Mouse (Mus musculus) gastrocnemius, adult 2 months (tissue): Measurements from ENCODE around the gene Nphs1. TPM values are rescaled to one million over a fixed set of nuclear protein-coding genes. Genes with fewer than 3 reads are reported as not detected.

Source experiments
- DNase-seq: peaks from one replicate; pipeline ENCODE4 v3.0.0; 2022
- H3K27ac ChIP-seq: fragments of 200-600 bp; 2 replicates; pipeline ENCODE4 v1.8.1; 2022; ENCODE audit warnings: mild to moderate bottlenecking
- H3K4me3 ChIP-seq: fragments of 200-600 bp; 2 replicates; pipeline ENCODE4 v1.8.1; 2022; ENCODE audit warnings: mild to moderate bottlenecking, moderate library complexity
- CTCF ChIP-seq: fragments of 200-600 bp; IDR thresholded peaks from 2 replicates; pipeline ENCODE4 v1.8.1; 2022; ENCODE audit warnings: antibody characterized with exemption, mild to moderate bottlenecking, moderate library complexity
- intact Hi-C: fragments of 180-260 bp; cut with DNase I; formaldehyde crosslinking; loops from one replicate; pipeline ENCODE4 v1.15.1; 2025
- total RNA-seq, 2 experiments: library from RNA; stranded (reverse); gene quantifications; 2 replicates each; pipeline ENCODE4 v1.2.3; 2021

The Nphs1 gene
- total RNA-seq, 2 experiments from 2014 or later, result not detected

- intact Hi-C loops, result no loop called here
- TF ChIP-seq CTCF, result no peak
- H3K4me3 ChIP-seq, result no peak overlapping the region
- no peak for DNase-seq
- no peak overlapping the region for H3K27ac ChIP-seq
Observed at GRCm38 (mm10) chr7:30520856-30521255, 62.7 kb downstream of the Nphs1 start.

GRCm38 (mm10) chr7:30522871-30523270 lies 64.8 kb downstream of the Nphs1 start:
- no peak overlapping the region for H3K4me3 ChIP-seq
- TF ChIP-seq CTCF, result no peak
- intact Hi-C loops, result no loop called here
- H3K27ac ChIP-seq, result no peak overlapping the region
- no peak for DNase-seq

GRCm38 (mm10) chr7:30524487-30524886 lies 66.4 kb downstream of the Nphs1 start:
- no peak for DNase-seq
- Histone ChIP-seq H3K4me3 (no peak overlapping the region), H3K27ac (no peak overlapping the region)
- intact Hi-C loops, result no loop called here
- no peak for TF ChIP-seq CTCF

GRCm38 (mm10) chr7:30525954-30526353 lies 67.8 kb downstream of the Nphs1 start:
- no peak for TF ChIP-seq CTCF
- no peak for DNase-seq
- no peak overlapping the region for H3K27ac ChIP-seq
- no peak overlapping the region; the same call in 1 of the 2 replicates for H3K4me3 ChIP-seq
- intact Hi-C loops, result no loop called here

GRCm38 (mm10) chr7:30526399-30526798 lies 68.3 kb downstream of the Nphs1 start:
- no peak for TF ChIP-seq CTCF
- Histone ChIP-seq H3K4me3 (no peak overlapping the region; the same call in 1 of the 2 replicates), H3K27ac (no peak overlapping the region)
- no peak for DNase-seq
- intact Hi-C loops, result no loop called here

- intact Hi-C loops, result no loop called here
- DNase-seq, result no peak
- Histone ChIP-seq H3K27ac (no peak overlapping the region), H3K4me3 (no peak overlapping the region)
- no peak for TF ChIP-seq CTCF
Observed at GRCm38 (mm10) chr7:30526981-30527380, 68.9 kb downstream of the Nphs1 start.

GRCm38 (mm10) chr7:30531291-30531815 lies 73.2 kb downstream of the Nphs1 start:
- no peak overlapping the region for H3K27ac ChIP-seq
- H3K4me3 ChIP-seq, result no peak overlapping the region
- TF ChIP-seq CTCF, result no peak
- intact Hi-C loops, result no loop called here
- DNase-seq, result no peak

- H3K4me3 ChIP-seq, result no peak overlapping the region
- intact Hi-C loops, result no loop called here
- TF ChIP-seq CTCF, result no peak
- no peak overlapping the region for H3K27ac ChIP-seq
- DNase-seq, result no peak
Observed at GRCm38 (mm10) chr7:30532931-30533330, 74.8 kb downstream of the Nphs1 start.

- peak overlapping the region; percentile 48 for H3K27ac ChIP-seq
- H3K4me3 ChIP-seq, result peak overlapping the region; percentile 81
- DNase-seq, result no peak
- TF ChIP-seq CTCF, result no peak
- intact Hi-C loops, result no loop called here
Observed at GRCm38 (mm10) chr7:30533941-30534632, 76.0 kb downstream of the Nphs1 start.

- Histone ChIP-seq H3K27ac (peak within 1 kb of the TSS; percentile 61), H3K4me3 (peak within 1 kb of the TSS; percentile 81)
- no peak for TF ChIP-seq CTCF
- DNase-seq, result peak; percentile 97
- intact Hi-C loops, result no loop called here
Observed at GRCm38 (mm10) chr7:30534633-30535577, 76.8 kb downstream of the Nphs1 start, which contains the start of gene Arhgap33. TSS of gene Arhgap33 (minus strand) at chr7:30535060.

Other genes with a start within 250 kb of the Nphs1 start
- gene Polr2i, start 226.4 kb upstream of the Nphs1 start, total RNA-seq, result 10 to 100 TPM; 62.1 to 68.0 TPM
- 10 to 100 TPM; 29.8 to 31.5 TPM for gene Tbcb, start 226.0 kb upstream of the Nphs1 start, total RNA-seq
- not detected for gene Ovol3, start 222.6 kb upstream of the Nphs1 start, total RNA-seq
- gene Thap8, start 178.2 kb upstream of the Nphs1 start, total RNA-seq, result under 1 TPM in 1 of 2 experiments, not detected in 1; 0.26 TPM
- gene Wdr62, start 177.9 kb upstream of the Nphs1 start, total RNA-seq, result 1 to 10 TPM; 1.7 to 3.0 TPM
- gene Clip3, start 166.6 kb upstream of the Nphs1 start, total RNA-seq, result 1 to 10 TPM; 5.5 to 5.8 TPM
- 10 to 100 TPM; 21.0 to 22.9 TPM for gene Alkbh6, start 149.6 kb upstream of the Nphs1 start, total RNA-seq
- gene Syne4, start 143.5 kb upstream of the Nphs1 start, total RNA-seq, result 1 to 10 TPM; 1.8 to 2.1 TPM
- gene E130208F15Rik, start 136.6 kb upstream of the Nphs1 start, total RNA-seq, result under 1 TPM; 0.36 to 0.42 TPM
- 1 to 10 TPM; 5.9 to 6.9 TPM for gene Sdhaf1, start 134.4 kb upstream of the Nphs1 start, total RNA-seq
- 1 to 10 TPM; 3.8 to 4.3 TPM for gene Lrfn3, start 95.5 kb upstream of the Nphs1 start, total RNA-seq
- 1 to 10 TPM; 2.6 to 5.7 TPM for gene Tyrobp, start 44.6 kb upstream of the Nphs1 start, total RNA-seq
- gene Hcst, start 38.5 kb upstream of the Nphs1 start, total RNA-seq, result not detected
- under 1 TPM; 0.11 to 0.13 TPM for gene Nfkbid, start 36.6 kb upstream of the Nphs1 start, total RNA-seq
- gene Aplp1, start 12.8 kb upstream of the Nphs1 start, total RNA-seq, result 1 to 10 TPM in 1 of 2 experiments, under 1 TPM in 1; 0.94 to 1.2 TPM
- not detected for gene Kirrel2, start 625 bp upstream of the Nphs1 start, total RNA-seq
- not detected for gene Prodh2, start 35.3 kb downstream of the Nphs1 start, total RNA-seq
- under 1 TPM; 0.31 to 0.47 TPM for gene Arhgap33, start 76.7 kb downstream of the Nphs1 start, total RNA-seq
- gene Hspb6, start 93.9 kb downstream of the Nphs1 start, total RNA-seq, result 1,000 to 10,000 TPM in 1 of 2 experiments, 100 to 1,000 TPM in 1; 867 to 2,532 TPM
- gene Proser3, start 94.0 kb downstream of the Nphs1 start, total RNA-seq, result 1 to 10 TPM; 5.5 to 7.3 TPM
- gene Lin37, start 101.5 kb downstream of the Nphs1 start, total RNA-seq, result 10 to 100 TPM in 1 of 2 experiments, 1 to 10 TPM in 1; 9.2 to 10.5 TPM
- gene U2af1l4, start 105.0 kb downstream of the Nphs1 start, total RNA-seq, result 10 to 100 TPM; 53.8 to 62.5 TPM
- gene Gm49396, start 105.0 kb downstream of the Nphs1 start, total RNA-seq, result 1 to 10 TPM; 1.8 to 2.2 TPM
- gene Psenen, start 105.3 kb downstream of the Nphs1 start, total RNA-seq, result 100 to 1,000 TPM; 116 to 123 TPM
- 1 to 10 TPM; 1.1 to 1.5 TPM for gene Igflr1, start 107.1 kb downstream of the Nphs1 start, total RNA-seq
- gene Kmt2b, start 130.4 kb downstream of the Nphs1 start, total RNA-seq, result 10 to 100 TPM; 13.3 to 16.3 TPM
- gene Zbtb32, start 140.6 kb downstream of the Nphs1 start, total RNA-seq, result under 1 TPM in 1 of 2 experiments, not detected in 1; 0.33 TPM
- gene Upk1a, start 154.5 kb downstream of the Nphs1 start, total RNA-seq, result under 1 TPM in 1 of 2 experiments, not detected in 1; 0.17 TPM
- 1,000 to 10,000 TPM; 1,338 to 2,234 TPM for gene Cox6b1, start 167.8 kb downstream of the Nphs1 start, total RNA-seq
- gene Etv2, start 177.5 kb downstream of the Nphs1 start, total RNA-seq, result not detected
- 10 to 100 TPM; 37.4 to 38.3 TPM for gene Rbm42, start 192.0 kb downstream of the Nphs1 start, total RNA-seq
- gene Haus5, start 206.7 kb downstream of the Nphs1 start, total RNA-seq, result 1 to 10 TPM; 3.7 to 4.2 TPM
- gene Pmis2, start 213.3 kb downstream of the Nphs1 start, total RNA-seq, result 1 to 10 TPM; 2.7 to 4.9 TPM
- gene 2200002J24Rik, start 240.6 kb downstream of the Nphs1 start, total RNA-seq, result not detected